In the genomic region with DNA sequence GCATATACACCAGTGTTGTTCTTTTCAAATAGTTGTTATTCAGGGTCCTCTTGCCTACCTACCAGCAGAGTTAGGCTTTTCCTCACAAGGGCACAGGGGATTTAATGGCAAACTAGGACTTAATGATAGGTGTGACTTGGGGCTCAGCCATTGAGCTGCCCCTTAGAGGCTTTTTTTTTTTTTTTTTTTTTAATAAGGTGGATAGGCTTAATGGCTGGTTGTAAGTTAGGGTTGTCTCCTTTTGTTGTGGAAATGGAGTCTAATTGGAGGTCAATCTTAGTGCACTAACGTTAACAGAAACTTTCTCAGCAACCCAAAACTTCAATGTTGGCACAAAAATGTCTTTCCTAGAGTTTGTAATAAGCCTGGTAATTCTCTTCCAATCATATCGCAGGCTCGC, we compare ENCODE assay signal across 9 mouse cellular contexts. TPM values are rescaled to one million over a fixed set of nuclear protein-coding genes. Genes with fewer than 3 reads are reported as not detected.
DNase-seq lines count a peak whose midpoint lies in the region; ATAC-seq and TF ChIP-seq lines count a peak whose summit lies in the region.
"Had no signal": no experiment of that assay in that cellular context is flagged by ENCODE, and none has a peak within 500 bp of the region (broad histone marks: within the 10 kb centered on the region; RNA-seq: fewer than 3 reads in every experiment).

No protein-coding gene starts in this region.

- WGBS in forebrain, embryonic 10.5 days: 76% methylated on average over 3 of the region's 3 CpGs
- WGBS in forebrain, embryonic 16.5 days: 76% methylated on average over 3 of the region's 3 CpGs
- 82% methylated on average over 3 of the region's 3 CpGs for WGBS in lung, embryonic 15.5 days
- WGBS in hindbrain, postnatal 0 days: 83% methylated on average over 3 of the region's 3 CpGs
- WGBS in midbrain, postnatal 0 days: 81% methylated on average over 3 of the region's 3 CpGs
- WGBS in cerebellum, adult 2 months: 88% methylated on average over 3 of the region's 3 CpGs

- H3K36me3 ChIP-seq in forebrain, embryonic 10.5 days (replicated peaks): peaks cover 8% of the 10 kb centered on the region
- no peaks in the 10 kb centered on the region for H3K36me3 ChIP-seq in forebrain, embryonic 16.5 days (ENCODE audit: control insufficient read depth, insufficient read depth)
- no peaks in the 10 kb centered on the region for H3K36me3 ChIP-seq in lung, embryonic 15.5 days
- H3K36me3 ChIP-seq in hindbrain, postnatal 0 days (ENCODE audit: insufficient read depth, low read length): no peaks in the 10 kb centered on the region
- no peaks in the 10 kb centered on the region for H3K36me3 ChIP-seq in midbrain, postnatal 0 days (ENCODE audit: insufficient read depth, low read length)

- no peak overlapping the region; the same call in 1 of the 2 replicates for H3K4me2 ChIP-seq in forebrain, embryonic 16.5 days (ENCODE audit: low read length)
- H3K4me2 ChIP-seq in lung, embryonic 15.5 days: peak overlapping the region; percentile 58; the same call in 1 of the 2 replicates
- peak overlapping the region; percentile 70 for H3K4me2 ChIP-seq in hindbrain, postnatal 0 days (ENCODE audit: low read depth, low read length)
- H3K4me2 ChIP-seq in midbrain, postnatal 0 days (ENCODE audit: low read depth, low read length, poor library complexity, severe bottlenecking): peak overlapping the region; percentile 60; the same call in 1 of the 2 replicates

- no peak for DNase-seq in forebrain, embryonic 10.5 days (ENCODE audit: extremely low spot score, low spot score)
- no peak for DNase-seq in lung, adult 18-20 months
- no peak for DNase-seq in hindbrain, postnatal 0 days (ENCODE audit: low spot score)
- DNase-seq in midbrain, postnatal 0 days (ENCODE audit: low spot score): no peak
- no peak for DNase-seq in cerebellum, adult 2 months
- DNase-seq: lung, postnatal 36 days had no signal

- no peak overlapping the region; the same call in 1 of the 2 replicates for H3K27ac ChIP-seq in forebrain, embryonic 10.5 days
- H3K27ac ChIP-seq in forebrain, embryonic 16.5 days (ENCODE audit: low read length): no peak overlapping the region
- H3K27ac ChIP-seq in lung, embryonic 15.5 days: no peak overlapping the region
- no peak overlapping the region; the same call in 1 of the 2 replicates for H3K27ac ChIP-seq in hindbrain, postnatal 0 days
- H3K27ac ChIP-seq in midbrain, postnatal 0 days (ENCODE audit: low read depth, low read length): peak overlapping the region; percentile 89; the same call in 1 of the 2 replicates
- no peak overlapping the region for H3K27ac ChIP-seq in cerebellum, adult 2 months (ENCODE audit: insufficient read depth, low read length)

- no peak for TF ChIP-seq POLR2A in cerebellum, adult 2 months (IDR thresholded peaks at IDR 0.05; ENCODE audit: borderline replicate concordance, insufficient read depth, low read length)

- peaks cover 27% of the 10 kb centered on the region for H3K4me1 ChIP-seq in forebrain, embryonic 10.5 days
- peaks cover 21% of the 10 kb centered on the region for H3K4me1 ChIP-seq in forebrain, embryonic 16.5 days (replicated peaks; ENCODE audit: control insufficient read depth, insufficient read depth, low read length)
- peaks cover 18% of the 10 kb centered on the region for H3K4me1 ChIP-seq in lung, embryonic 15.5 days
- peaks cover 11% of the 10 kb centered on the region; the same call in 1 of the 2 replicates for H3K4me1 ChIP-seq in hindbrain, postnatal 0 days (ENCODE audit: insufficient read depth, low read length)
- peaks cover 9% of the 10 kb centered on the region; the same call in 1 of the 2 replicates for H3K4me1 ChIP-seq in midbrain, postnatal 0 days (ENCODE audit: insufficient read depth, low read length)
- 0 out of 2 replicates have a peak, but pooled peaks cover 2% of the 10 kb centered on the region for H3K4me1 ChIP-seq in cerebellum, adult 2 months (ENCODE audit: control insufficient read depth, insufficient read depth, low read length)

- no peak for TF ChIP-seq CTCF in hindbrain, postnatal 0 days (IDR thresholded peaks at IDR 0.05; ENCODE audit: low read depth)
- TF ChIP-seq CTCF in midbrain, postnatal 0 days (IDR thresholded peaks at IDR 0.05): no peak
- TF ChIP-seq CTCF in cerebellum, adult 2 months (IDR thresholded peaks at IDR 0.05; ENCODE audit: borderline replicate concordance, insufficient read depth, low read depth, low read length): no peak

- H3K27me3 ChIP-seq in forebrain, embryonic 10.5 days (ENCODE audit: poor library complexity, severe bottlenecking): no peaks in the 10 kb centered on the region
- H3K27me3 ChIP-seq in forebrain, embryonic 16.5 days (replicated peaks; ENCODE audit: control insufficient read depth, insufficient read depth, low read length): no peaks in the 10 kb centered on the region
- H3K27me3 ChIP-seq in lung, embryonic 15.5 days: no peaks in the 10 kb centered on the region
- H3K27me3 ChIP-seq in hindbrain, postnatal 0 days (ENCODE audit: insufficient read depth, low read length): no peaks in the 10 kb centered on the region
- no peaks in the 10 kb centered on the region for H3K27me3 ChIP-seq in midbrain, postnatal 0 days (ENCODE audit: insufficient read depth, low read length)
- H3K27me3 ChIP-seq in cerebellum, adult 2 months (ENCODE audit: control insufficient read depth, insufficient read depth, low read length): no peaks in the 10 kb centered on the region

- H3K9me3 ChIP-seq in forebrain, embryonic 10.5 days: no peaks in the 10 kb centered on the region
- no peaks in the 10 kb centered on the region for H3K9me3 ChIP-seq in forebrain, embryonic 16.5 days (ENCODE audit: control insufficient read depth, low read length)
- no peaks in the 10 kb centered on the region for H3K9me3 ChIP-seq in lung, embryonic 15.5 days
- H3K9me3 ChIP-seq in hindbrain, postnatal 0 days (ENCODE audit: low read length): no peaks in the 10 kb centered on the region
- H3K9me3 ChIP-seq in midbrain, postnatal 0 days (ENCODE audit: low read length): no peaks in the 10 kb centered on the region

- no peak for ATAC-seq in forebrain, embryonic 16.5 days
- no peak for ATAC-seq in lung, embryonic 15.5 days (ENCODE audit: borderline replicate concordance, extremely low read depth, low FRiP score, low TSS enrichment)
- no peak for ATAC-seq in hindbrain, postnatal 0 days
- ATAC-seq in midbrain, postnatal 0 days (ENCODE audit: low FRiP score): no peak
- no peak for ATAC-seq in erythroid progenitor cell, adult 5-6 weeks (replicated peaks; ENCODE audit: low FRiP score, poor library complexity, severe bottlenecking)

- no peak overlapping the region for H3K9ac ChIP-seq in forebrain, embryonic 16.5 days (replicated peaks; ENCODE audit: low read depth, low read length)
- no peak overlapping the region for H3K9ac ChIP-seq in lung, embryonic 15.5 days
- no peak overlapping the region for H3K9ac ChIP-seq in hindbrain, postnatal 0 days (replicated peaks; ENCODE audit: low read length)
- H3K9ac ChIP-seq in midbrain, postnatal 0 days (replicated peaks; ENCODE audit: low read length, poor library complexity, severe bottlenecking): no peak overlapping the region

- peak overlapping the region; percentile 76; the same call in 1 of the 2 replicates for H3K4me3 ChIP-seq in forebrain, embryonic 10.5 days
- no peak overlapping the region for H3K4me3 ChIP-seq in forebrain, embryonic 16.5 days (replicated peaks; ENCODE audit: low read length)
- peak overlapping the region; percentile 89; the same call in 1 of the 2 replicates for H3K4me3 ChIP-seq in lung, embryonic 15.5 days
- H3K4me3 ChIP-seq in hindbrain, postnatal 0 days (ENCODE audit: low read length): no peak overlapping the region
- peak overlapping the region; percentile 87; the same call in 1 of the 2 replicates for H3K4me3 ChIP-seq in midbrain, postnatal 0 days (ENCODE audit: low read depth, low read length)
- no peak overlapping the region for H3K4me3 ChIP-seq in cerebellum, adult 2 months (replicated peaks; ENCODE audit: insufficient read depth, low read depth, low read length)

RNA-seq across cellular contexts. Expression of a gene that starts 1.1 kb away (rescaled TPM):
- 44.0 and 50.3 TPM in 2 replicates for polyA plus RNA-seq in forebrain, embryonic 10.5 days (2016; fragmentation: Nextera tagmentation; extraction: Ambion mirVana)
- 32.9 and 39.4 TPM in 2 replicates for polyA plus RNA-seq in forebrain, embryonic 16.5 days (2015; fragmentation: Nextera tagmentation; extraction: Ambion mirVana)
- polyA plus RNA-seq in lung, embryonic 15.5 days (2015; fragmentation: Nextera tagmentation; extraction: Ambion mirVana): 23.3 and 26.4 TPM in 2 replicates
- total RNA-seq in hindbrain, postnatal 0 days (2014; rRNA removed): 13.7 and 20.8 TPM in 2 replicates
- polyA plus RNA-seq in hindbrain, postnatal 0 days (2015; fragmentation: Nextera tagmentation; extraction: Ambion mirVana): 36.4 and 42.6 TPM in 2 replicates
- total RNA-seq in midbrain, postnatal 0 days (2014; rRNA removed): 12.2 and 25.5 TPM in 2 replicates
- polyA plus RNA-seq in midbrain, postnatal 0 days (2015; fragmentation: Nextera tagmentation; extraction: Ambion mirVana): 36.2 and 38.7 TPM in 2 replicates
- total RNA-seq in erythroid progenitor cell, adult 5-6 weeks (2015; ENCODE audit: low replicate concordance): 10.5 and 38.6 TPM in 2 replicates
- total RNA-seq in erythroid progenitor cell, adult 5-6 weeks (2017; ENCODE audit: low replicate concordance): 11.3 and 36.1 TPM in 2 replicates
- 37.7 and 38.5 TPM in 2 replicates for polyA plus RNA-seq in cerebellum, adult 2 months (2012; rRNA removed)

Comparison
In these comparisons a context has a peak if more than half of its experiments do, and no peak if none do; other contexts are left out.
1. H3K4me3 ChIP-seq: peak in forebrain, embryonic 10.5 days (single experiment), lung, embryonic 15.5 days (single experiment) and midbrain, postnatal 0 days (single experiment); none in forebrain, embryonic 16.5 days (single experiment), hindbrain, postnatal 0 days (single experiment) and cerebellum, adult 2 months (single experiment).